Mouse (Mus musculus): ENCODE results near the gene Mtor. TPM values are rescaled to one million over a fixed set of nuclear protein-coding genes. Genes with fewer than 3 reads are reported as not detected.
A peak's percentile ranks its signal among the peaks of the same experiment; 100 is the strongest.

Gene Mtor
- polyA plus RNA-seq, 1 experiment, result 36.3 TPM

- Histone ChIP-seq H3K27ac (ENCODE audit: insufficient read depth, low read length) (no peak overlapping the region), H3K4me3 (replicated peaks; ENCODE audit: insufficient read depth, low read depth, low read length) (no peak overlapping the region), H3K4me1 (ENCODE audit: control insufficient read depth, insufficient read depth, low read length) (peaks cover 8% of the 10 kb centered on the region), H3K27me3 (ENCODE audit: control insufficient read depth, insufficient read depth, low read length) (no peaks in the 10 kb centered on the region)
- WGBS, result 92% methylated on average over 18 of the region's 18 CpGs
- TF ChIP-seq CTCF (IDR thresholded peaks at IDR 0.05; ENCODE audit: borderline replicate concordance, insufficient read depth, low read depth, low read length) (no peak), POLR2A (IDR thresholded peaks at IDR 0.05; ENCODE audit: borderline replicate concordance, insufficient read depth, low read length) (no peak)
- no peak for DNase-seq
Observed at GRCm38 (mm10) chr4:148433336-148433735, 15.1 kb upstream of the Mtor start.

- Histone ChIP-seq H3K4me3 (replicated peaks; ENCODE audit: insufficient read depth, low read depth, low read length) (no peak overlapping the region), H3K4me1 (ENCODE audit: control insufficient read depth, insufficient read depth, low read length) (peaks cover 8% of the 10 kb centered on the region), H3K27me3 (ENCODE audit: control insufficient read depth, insufficient read depth, low read length) (no peaks in the 10 kb centered on the region), H3K27ac (ENCODE audit: insufficient read depth, low read length) (no peak overlapping the region)
- WGBS, result 97% methylated on average over 5 of the region's 5 CpGs
- DNase-seq, result no peak
- TF ChIP-seq POLR2A (IDR thresholded peaks at IDR 0.05; ENCODE audit: borderline replicate concordance, insufficient read depth, low read length) (no peak), CTCF (IDR thresholded peaks at IDR 0.05; ENCODE audit: borderline replicate concordance, insufficient read depth, low read depth, low read length) (no peak)
Observed at GRCm38 (mm10) chr4:148433813-148434212, 14.6 kb upstream of the Mtor start.

DNA sequence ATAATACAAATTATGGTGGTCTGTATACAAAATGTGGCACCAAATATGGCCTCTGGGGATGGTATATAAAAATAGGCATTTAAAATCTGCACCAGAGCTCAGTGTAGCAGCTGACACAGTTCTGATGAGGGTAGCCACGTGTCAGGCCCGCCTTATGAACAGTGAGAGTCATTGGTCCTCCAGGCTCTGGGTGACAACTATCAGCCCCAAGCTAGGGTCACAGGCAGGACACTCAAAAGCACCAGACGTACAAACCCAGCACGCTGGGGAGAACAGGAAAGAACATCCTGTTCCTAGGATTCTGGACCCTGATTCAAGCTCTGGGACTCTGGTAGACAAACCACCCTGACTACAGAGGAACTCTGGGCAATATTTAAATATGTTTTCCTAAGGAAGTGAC, 13.9 kb upstream of the Mtor start:
- H3K27ac ChIP-seq (ENCODE audit: insufficient read depth, low read length), result no peak overlapping the region
- no peaks in the 10 kb centered on the region for H3K27me3 ChIP-seq (ENCODE audit: control insufficient read depth, insufficient read depth, low read length)
- no peak overlapping the region for H3K4me3 ChIP-seq (replicated peaks; ENCODE audit: insufficient read depth, low read depth, low read length)
- TF ChIP-seq CTCF (IDR thresholded peaks at IDR 0.05; ENCODE audit: borderline replicate concordance, insufficient read depth, low read depth, low read length) (no peak), POLR2A (IDR thresholded peaks at IDR 0.05; ENCODE audit: borderline replicate concordance, insufficient read depth, low read length) (no peak)
- H3K4me1 ChIP-seq (ENCODE audit: control insufficient read depth, insufficient read depth, low read length), result peaks cover 6% of the 10 kb centered on the region
- 90% methylated on average over 4 of the region's 4 CpGs for WGBS
- DNase-seq, result no peak

DNA sequence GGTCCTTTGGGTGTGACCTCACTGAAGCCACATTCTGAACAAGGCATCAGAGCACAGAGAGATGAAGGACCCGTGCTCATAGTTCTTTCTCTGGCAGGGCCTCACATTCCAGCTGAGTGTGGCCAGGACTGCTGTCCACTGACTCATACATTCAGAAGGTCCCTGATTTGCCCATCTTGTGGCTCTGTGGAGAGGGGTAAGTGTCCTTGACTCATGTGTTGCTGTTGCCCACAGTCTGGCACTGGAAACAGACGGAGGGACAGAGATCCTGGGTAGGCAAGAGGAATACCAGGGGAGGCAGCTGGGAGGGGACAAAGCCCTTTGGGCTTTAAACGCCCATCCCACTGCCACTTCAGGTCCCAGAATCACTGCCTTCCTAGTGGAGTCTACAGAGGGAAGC, 13.3 kb upstream of the Mtor start:
- Histone ChIP-seq H3K4me1 (ENCODE audit: control insufficient read depth, insufficient read depth, low read length) (peaks cover 4% of the 10 kb centered on the region), H3K4me3 (replicated peaks; ENCODE audit: insufficient read depth, low read depth, low read length) (no peak overlapping the region), H3K27me3 (ENCODE audit: control insufficient read depth, insufficient read depth, low read length) (no peaks in the 10 kb centered on the region), H3K27ac (ENCODE audit: insufficient read depth, low read length) (no peak overlapping the region)
- DNase-seq, result no peak
- 82% methylated on average over 3 of the region's 3 CpGs for WGBS
- no peak for TF ChIP-seq POLR2A (IDR thresholded peaks at IDR 0.05; ENCODE audit: borderline replicate concordance, insufficient read depth, low read length)
- TF ChIP-seq CTCF (IDR thresholded peaks at IDR 0.05; ENCODE audit: borderline replicate concordance, insufficient read depth, low read depth, low read length), result no peak

DNA sequence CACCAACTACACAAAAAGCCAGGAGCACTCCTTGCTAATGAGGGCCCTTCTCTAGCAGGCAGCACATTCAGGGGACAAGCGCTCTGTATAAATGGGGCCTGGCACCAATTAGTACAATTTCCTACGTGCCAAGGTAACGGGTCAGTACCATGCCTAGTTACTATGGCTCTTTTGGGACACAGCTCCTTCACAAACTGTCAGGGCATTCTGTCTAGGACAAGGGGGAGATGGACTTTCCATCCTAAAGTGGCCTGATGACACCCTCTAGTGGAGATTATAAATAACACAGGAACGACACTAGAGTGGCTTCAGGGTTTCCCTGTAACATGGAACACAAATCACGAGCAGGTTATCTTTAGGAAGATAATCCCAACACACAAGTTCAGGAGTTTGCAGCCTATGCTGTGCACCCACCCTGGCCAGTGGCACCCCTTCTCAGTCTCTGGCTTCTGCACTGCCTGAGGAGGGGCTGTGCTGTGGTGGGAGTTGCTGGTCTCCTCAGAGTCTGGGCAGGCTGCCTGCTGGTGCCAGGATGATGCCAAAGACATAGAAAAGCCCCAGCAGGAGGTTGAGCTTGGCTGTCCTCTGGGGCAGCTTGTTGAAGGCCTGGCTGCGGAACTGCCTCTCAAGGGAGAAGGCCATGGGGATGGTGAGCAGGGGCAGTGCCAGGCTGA, 12.6 kb upstream of the Mtor start:
- H3K27ac ChIP-seq (ENCODE audit: insufficient read depth, low read length), result no peak overlapping the region
- peak; percentile 56 to 63 for DNase-seq
- TF ChIP-seq CTCF (IDR thresholded peaks at IDR 0.05; ENCODE audit: borderline replicate concordance, insufficient read depth, low read depth, low read length), result peak; percentile 51; the same call in 1 of the 2 replicates
- TF ChIP-seq POLR2A (IDR thresholded peaks at IDR 0.05; ENCODE audit: borderline replicate concordance, insufficient read depth, low read length), result no peak
- peaks cover 4% of the 10 kb centered on the region for H3K4me1 ChIP-seq (ENCODE audit: control insufficient read depth, insufficient read depth, low read length)
- no peak overlapping the region for H3K4me3 ChIP-seq (replicated peaks; ENCODE audit: insufficient read depth, low read depth, low read length)
- H3K27me3 ChIP-seq (ENCODE audit: control insufficient read depth, insufficient read depth, low read length), result no peaks in the 10 kb centered on the region
- WGBS, result 16% methylated on average over 6 of the region's 6 CpGs

DNA sequence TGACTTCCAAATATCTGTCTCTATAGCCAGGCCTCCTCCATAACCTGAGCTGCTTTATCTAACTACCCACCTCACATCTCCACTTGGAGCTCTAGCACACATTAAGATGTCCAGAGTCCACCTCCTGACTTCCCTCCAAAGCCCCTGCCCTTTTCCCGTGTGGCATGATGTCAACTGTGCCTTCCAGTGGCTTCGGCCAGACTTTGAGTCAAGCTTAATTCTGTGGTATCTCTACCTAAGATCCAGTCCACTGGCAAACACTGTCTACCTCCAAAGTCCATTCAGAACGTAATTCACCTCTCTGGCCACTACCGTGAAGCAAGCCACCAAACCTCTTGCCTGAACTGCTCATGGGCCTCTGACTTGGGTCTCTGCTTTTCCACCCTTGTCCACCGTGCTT, 6.5 kb upstream of the Mtor start:
- WGBS, result 89% methylated on average over 5 of the region's 5 CpGs
- Histone ChIP-seq H3K4me1 (ENCODE audit: control insufficient read depth, insufficient read depth, low read length) (no peaks in the 10 kb centered on the region), H3K27ac (ENCODE audit: insufficient read depth, low read length) (no peak overlapping the region), H3K4me3 (replicated peaks; ENCODE audit: insufficient read depth, low read depth, low read length) (no peak overlapping the region), H3K27me3 (ENCODE audit: control insufficient read depth, insufficient read depth, low read length) (no peaks in the 10 kb centered on the region)
- TF ChIP-seq POLR2A (IDR thresholded peaks at IDR 0.05; ENCODE audit: borderline replicate concordance, insufficient read depth, low read length) (no peak), CTCF (IDR thresholded peaks at IDR 0.05; ENCODE audit: borderline replicate concordance, insufficient read depth, low read depth, low read length) (no peak)
- no peak for DNase-seq

- Histone ChIP-seq H3K4me3 (replicated peaks; ENCODE audit: insufficient read depth, low read depth, low read length) (no peak overlapping the region), H3K27me3 (ENCODE audit: control insufficient read depth, insufficient read depth, low read length) (no peaks in the 10 kb centered on the region), H3K27ac (ENCODE audit: insufficient read depth, low read length) (no peak overlapping the region), H3K4me1 (ENCODE audit: control insufficient read depth, insufficient read depth, low read length) (no peaks in the 10 kb centered on the region)
- DNase-seq, result no peak
- TF ChIP-seq CTCF (IDR thresholded peaks at IDR 0.05; ENCODE audit: borderline replicate concordance, insufficient read depth, low read depth, low read length) (no peak), POLR2A (IDR thresholded peaks at IDR 0.05; ENCODE audit: borderline replicate concordance, insufficient read depth, low read length) (no peak)
- 90% methylated on average over 7 of the region's 7 CpGs for WGBS
Observed at GRCm38 (mm10) chr4:148442598-148442997, 5.8 kb upstream of the Mtor start.

GRCm38 (mm10) chr4:148444250-148444967, 4.0 kb upstream of the Mtor start, which contains the start of gene Ubiad1:
TSS of gene Ubiad1 (minus strand) at chr4:148444771.
- no peaks in the 10 kb centered on the region for H3K4me1 ChIP-seq (ENCODE audit: control insufficient read depth, insufficient read depth, low read length)
- under 1% methylated on average over 46 of the region's 46 CpGs for WGBS
- H3K4me3 ChIP-seq (replicated peaks; ENCODE audit: insufficient read depth, low read depth, low read length), result peak within 1 kb of the TSS; percentile 96
- no peaks in the 10 kb centered on the region for H3K27me3 ChIP-seq (ENCODE audit: control insufficient read depth, insufficient read depth, low read length)
- TF ChIP-seq POLR2A (IDR thresholded peaks at IDR 0.05; ENCODE audit: borderline replicate concordance, insufficient read depth, low read length), result peak; percentile 63
- no peak for TF ChIP-seq CTCF (IDR thresholded peaks at IDR 0.05; ENCODE audit: borderline replicate concordance, insufficient read depth, low read depth, low read length)
- DNase-seq, result peak; percentile 80 to 86
- H3K27ac ChIP-seq (ENCODE audit: insufficient read depth, low read length), result peak within 1 kb of the TSS; percentile 91
